Mouse (Mus musculus) spleen, adult 2 months (tissue): ENCODE results near the gene Zfp746.

Source experiments
- CTCF ChIP-seq: fragments of 200-500 bp; IDR thresholded peaks from 2 replicates; pipeline ENCODE4 v1.5.1; 2011; ENCODE audit warnings: mild to moderate bottlenecking, inconsistent platforms; ENCODE audit not compliant: insufficient read depth, insufficient read length, insufficient replicate concordance; ENCODE audit errors: extremely low read depth
- POLR2A ChIP-seq: fragments of 200-500 bp; IDR thresholded peaks from 2 replicates; pipeline ENCODE4 v1.6.1; 2011; ENCODE audit warnings: low read depth, low read length, inconsistent platforms

DNA sequence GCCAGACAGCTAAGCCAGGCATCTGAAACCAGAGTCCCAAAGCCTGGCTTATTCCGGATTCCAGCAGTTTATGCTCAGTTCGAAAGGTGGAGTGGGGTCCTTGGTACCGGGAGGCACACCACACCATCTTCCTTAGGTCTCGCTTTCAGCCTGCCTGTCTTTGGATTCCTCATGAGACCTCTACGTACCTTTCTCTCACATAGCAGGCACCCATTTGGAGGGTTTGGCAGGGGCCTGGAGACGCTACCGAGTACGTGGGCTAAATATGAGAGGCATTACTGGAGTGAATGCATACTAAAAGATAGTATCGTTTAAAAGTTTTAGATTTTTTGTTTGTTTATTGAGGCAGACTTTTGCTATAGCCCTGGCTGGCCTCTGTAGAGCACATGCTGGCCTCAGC lies 69.6 kb downstream of the Zfp746 start:
- TF ChIP-seq CTCF (no peak), POLR2A (no peak)
